Mouse (Mus musculus) B cell, adult 67 days (primary cell): Measurements from ENCODE around the gene Prmt8. TPM values are rescaled to one million over a fixed set of nuclear protein-coding genes. Genes with fewer than 3 reads are reported as not detected.

Source experiments
- total RNA-seq, 2 experiments: library from RNA; stranded (reverse); gene quantifications; 4 replicates each; pipeline ENCODE4 v1.2.4; 2023

The Prmt8 gene
- total RNA-seq: not detected

DNA sequence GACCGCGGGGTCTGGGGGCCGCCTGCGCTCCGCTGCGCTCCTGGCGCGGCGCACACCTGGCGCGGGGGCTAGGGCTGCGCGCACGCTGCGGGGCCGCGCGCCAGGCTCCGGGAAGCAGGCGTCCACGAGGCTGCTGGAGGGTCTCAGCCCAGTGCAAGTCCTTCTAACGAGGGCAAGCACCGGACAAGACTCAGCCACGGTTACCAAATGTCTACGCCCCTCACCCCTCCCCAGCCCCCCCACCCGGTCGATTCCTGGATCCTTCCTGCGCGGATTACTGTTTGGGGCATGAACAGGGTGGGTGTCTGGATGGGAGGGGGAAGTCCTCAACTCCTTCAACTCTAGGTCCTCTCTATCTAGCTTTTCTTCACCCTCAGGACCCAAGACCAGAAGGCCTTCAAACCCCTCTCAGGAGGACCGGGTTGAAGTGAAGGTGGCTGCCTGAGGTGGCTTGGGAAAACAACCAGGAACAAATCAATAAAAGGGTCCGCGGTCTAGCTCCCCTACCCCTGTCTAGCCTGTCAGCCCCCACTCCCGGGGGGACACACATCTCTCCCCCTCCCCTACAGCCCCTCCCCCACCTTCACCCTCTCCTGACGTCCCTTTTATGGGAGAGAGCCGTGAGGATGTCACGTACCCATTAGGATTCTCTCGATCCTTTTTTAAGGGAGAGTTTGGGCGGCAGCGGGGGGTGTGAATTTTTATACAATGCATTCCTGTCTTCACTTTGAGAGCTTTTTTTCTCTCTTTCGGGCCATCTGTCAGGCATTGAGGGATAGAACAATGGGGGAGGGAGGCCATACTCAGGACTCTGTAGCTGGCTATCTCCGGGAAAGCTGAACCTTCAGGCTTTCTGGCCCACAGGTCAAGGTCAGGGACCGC, at the start of gene Prmt8:
Prmt8 (minus strand) TSS at position 198 of the 882 bp plus-strand sequence.

Other genes with a start within 250 kb of the Prmt8 start
- 10 to 100 TPM; 13.4 to 14.0 TPM for gene Cracr2a, start 208.1 kb downstream of the Prmt8 start, total RNA-seq
- gene Tspan11, start 118.1 kb upstream of the Prmt8 start, total RNA-seq: not detected